Mouse (Mus musculus) heart, postnatal 0 days (tissue): ENCODE measurements at regions not wholly inside any gene's neighbourhood (a gene's known extent, or its start where the extent isn't known, plus 50 kb on each side); places are given as distances from the start of the nearest gene placed in this dataset.

Experiments used
- ATAC-seq: fragments of 200-750 bp; cut with Nextera tagmentation; 2 replicates; pipeline ENCODE4 v1.8.0; 2017; ENCODE audit warnings: low read depth, moderate number of reproducible peaks, moderate library complexity; ENCODE audit not compliant: insufficient read depth
- DNase-seq: peaks from one replicate; pipeline ENCODE4 v3.0.0-alpha.2; 2016; ENCODE audit warnings: low spot score
- H3K27ac ChIP-seq: fragments of 300-500 bp; sonication (generic); 2 replicates; pipeline ENCODE4 v1.5.1; 2014; ENCODE audit warnings: low read depth, mild to moderate bottlenecking
- H3K27me3 ChIP-seq: fragments of 300-500 bp; sonication (generic); 2 replicates; pipeline ENCODE4 v1.6.1; 2014; ENCODE audit warnings: low read length, mixed read lengths; ENCODE audit not compliant: control insufficient read depth, insufficient read depth
- H3K36me3 ChIP-seq: fragments of 300-500 bp; sonication (generic); replicated peaks from 2 replicates; pipeline ENCODE4 v1.6.1; 2014; ENCODE audit warnings: low read length, mixed read lengths; ENCODE audit not compliant: control insufficient read depth, insufficient read depth
- H3K4me1 ChIP-seq: fragments of 300-500 bp; sonication (generic); 2 replicates; pipeline ENCODE4 v1.6.1; 2014; ENCODE audit warnings: antibody characterized with exemption; ENCODE audit not compliant: control insufficient read depth, insufficient read depth
- H3K4me2 ChIP-seq: fragments of 300-500 bp; sonication (generic); 2 replicates; pipeline ENCODE4 v1.6.1; 2014; ENCODE audit warnings: low read depth, mild to moderate bottlenecking, low read length, moderate library complexity
- H3K4me3 ChIP-seq: fragments of 300-500 bp; sonication (generic); 2 replicates; pipeline ENCODE4 v1.5.1; 2014; ENCODE audit warnings: low read depth, low read length
- H3K9ac ChIP-seq: fragments of 300-500 bp; sonication (generic); replicated peaks from 2 replicates; pipeline ENCODE4 v1.6.1; 2014; ENCODE audit warnings: low read depth, low read length, mixed read lengths
- H3K9me3 ChIP-seq: fragments of 300-500 bp; sonication (generic); replicated peaks from 2 replicates; pipeline ENCODE4 v1.6.1; 2016; ENCODE audit warnings: low read length; ENCODE audit not compliant: control insufficient read depth
- CTCF ChIP-seq: IDR thresholded peaks from 2 replicates; pipeline ENCODE4 v1.5.1; 2016; ENCODE audit warnings: antibody characterized with exemption, control low read depth, low read depth
- EP300 ChIP-seq: IDR thresholded peaks from 2 replicates; pipeline ENCODE4 v1.6.1; 2016; ENCODE audit warnings: antibody characterized with exemption, low read depth
- WGBS: fragments of 180-500 bp; shearing (Covaris S2); extraction: QIAGEN DNeasy Blood & Tissue Kit; methylation state at CpG from one replicate; pipeline ENCODE4 v1.1.7; 2014; 5-methylcytosine and 5-hydroxymethylcytosine counted together

DNA sequence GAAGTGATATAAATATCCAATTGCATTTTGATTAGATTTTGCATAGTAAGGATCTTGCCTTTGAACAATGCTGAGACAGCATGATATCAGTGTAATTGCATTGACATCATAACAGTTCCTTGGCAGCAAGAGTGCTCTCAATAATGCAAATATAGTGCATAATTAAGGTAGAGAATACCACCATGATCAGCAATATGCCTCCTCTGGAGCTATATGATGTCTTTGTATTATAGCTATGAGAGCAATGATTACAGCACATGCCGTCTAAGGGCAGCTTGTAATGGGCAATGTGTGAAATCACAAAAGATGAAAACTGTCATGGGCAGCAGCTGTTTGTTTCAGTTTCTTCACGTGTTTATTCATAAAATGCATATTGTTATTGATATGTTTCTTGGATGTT is 4231.0 kb upstream of the Gm7489 start:
- Histone ChIP-seq H3K36me3 (no peaks in the 10 kb centered on the region), H3K27ac (no peak overlapping the region), H3K9me3 (no peaks in the 10 kb centered on the region), H3K9ac (no peak overlapping the region), H3K4me2 (no peak overlapping the region), H3K4me1 (no peaks in the 10 kb centered on the region), H3K4me3 (no peak overlapping the region), H3K27me3 (no peaks in the 10 kb centered on the region)
- ATAC-seq (no peak), DNase-seq (no peak)
- 61% methylated on average over 2 of the region's 2 CpGs for WGBS
- TF ChIP-seq EP300 (no peak), CTCF (no peak)

DNA sequence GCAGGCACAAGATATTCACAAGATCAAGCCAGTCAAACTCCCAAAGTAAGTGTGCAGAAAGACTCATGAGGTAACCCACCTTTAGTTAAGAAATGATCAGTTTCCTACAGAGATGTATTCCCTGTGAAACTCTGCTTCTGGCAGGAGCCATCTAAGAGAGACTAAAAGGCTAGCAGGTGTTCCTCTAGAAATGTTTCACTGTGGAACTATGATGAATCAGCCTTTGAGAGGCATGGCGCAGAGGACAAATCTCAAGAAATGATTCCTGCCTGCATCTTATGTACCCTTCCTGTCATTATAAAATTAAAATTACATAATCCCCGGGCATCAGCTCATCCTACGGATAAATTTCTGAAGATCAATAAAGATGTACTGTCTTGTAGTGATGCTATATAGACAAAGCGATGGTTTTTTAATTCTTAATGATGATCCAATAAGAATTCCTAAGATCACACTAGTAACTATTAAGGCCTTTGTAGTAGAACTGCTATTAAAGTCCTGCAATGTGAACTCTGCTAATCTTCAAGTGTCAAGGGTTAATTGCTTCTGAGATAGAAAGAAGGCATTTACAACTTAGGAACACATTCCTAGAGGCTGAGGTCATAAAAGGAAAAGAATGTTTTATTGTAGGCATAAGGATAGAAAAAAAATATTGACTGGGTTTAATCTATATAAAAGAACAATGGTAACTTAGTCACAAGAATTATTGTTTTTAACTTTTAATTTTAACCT is 4219.7 kb upstream of the Gm7489 start:
- H3K36me3 ChIP-seq = no peaks in the 10 kb centered on the region
- ATAC-seq = no peak
- 72% methylated on average over 4 of the region's 4 CpGs for WGBS

More for the DNA sequence above, 4219.7 kb upstream of the Gm7489 start:
- Histone ChIP-seq H3K4me1 (no peaks in the 10 kb centered on the region), H3K27ac (no peak overlapping the region), H3K9me3 (no peaks in the 10 kb centered on the region), H3K4me3 (no peak overlapping the region), H3K27me3 (no peaks in the 10 kb centered on the region), H3K9ac (no peak overlapping the region), H3K4me2 (no peak overlapping the region)
- no peak for DNase-seq
- TF ChIP-seq CTCF = no peak
- no peak for TF ChIP-seq EP300
